Comparison of ENCODE assay signal across 7 mouse cellular contexts in the genomic region with DNA sequence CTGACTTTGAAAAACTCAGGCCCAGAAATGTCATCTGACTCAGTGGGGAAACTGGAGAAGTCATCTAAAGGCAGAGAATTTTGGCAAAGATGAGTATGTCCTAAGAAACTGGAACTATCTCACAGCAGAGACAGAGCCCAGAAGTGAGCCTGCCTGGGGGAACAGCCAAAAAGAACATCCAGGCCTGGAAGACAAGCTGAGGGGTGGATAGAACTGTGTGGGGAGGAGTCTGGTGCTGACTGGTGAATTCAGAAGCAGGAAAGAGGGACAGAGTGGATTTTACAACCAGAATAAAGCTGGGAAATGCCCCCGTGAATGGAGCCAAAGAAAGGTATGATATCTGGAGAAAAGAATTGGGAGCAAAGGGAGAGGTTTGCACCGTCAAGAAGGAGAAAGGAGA. TPM values are rescaled to one million over a fixed set of nuclear protein-coding genes. Genes with fewer than 3 reads are reported as not detected.
DNase-seq lines count a peak whose midpoint lies in the region; ATAC-seq lines count a peak whose summit lies in the region.

Aldh1a1 (plus strand) TSS at position 225 of the 400 bp plus-strand sequence.

- H3K9me3 ChIP-seq in hindbrain, embryonic 11.5 days (ENCODE audit: control insufficient read depth, low read length), result no peaks in the 10 kb centered on the region

- H3K27ac ChIP-seq in hindbrain, embryonic 11.5 days (ENCODE audit: low read depth, low read length), result no peak within 1 kb of the TSS

- H3K4me2 ChIP-seq in hindbrain, embryonic 11.5 days (replicated peaks; ENCODE audit: low read depth, low read length), result no peak within 1 kb of the TSS

- no peaks in the 10 kb centered on the region for H3K4me1 ChIP-seq in hindbrain, embryonic 11.5 days (replicated peaks; ENCODE audit: control insufficient read depth, insufficient read depth, low read length)

- ATAC-seq in megakaryocyte progenitor cell, adult 5-6 weeks (replicated peaks; ENCODE audit: poor library complexity), result no peak
- ATAC-seq in hindbrain, embryonic 11.5 days (ENCODE audit: low FRiP score), result no peak

- no peak within 1 kb of the TSS for H3K4me3 ChIP-seq in hindbrain, embryonic 11.5 days (ENCODE audit: low read depth, low read length)

- H3K27me3 ChIP-seq in hindbrain, embryonic 11.5 days (ENCODE audit: control insufficient read depth, insufficient read depth, low read length), result no peaks in the 10 kb centered on the region

- intact Hi-C loops in gastrocnemius, postnatal 36 days (cut with DNase I), result no loop called here
- intact Hi-C loops in left cerebral cortex, postnatal 14 days (cut with DNase I), result no loop called here

- DNase-seq in adrenal gland, adult (ENCODE audit: inconsistent age in 2 of 2, low spot score in 1 of 2), result peak; percentile 33 to 39
- no peak for DNase-seq in adrenal gland, postnatal 25 days
- peak; percentile 48 to 76 for DNase-seq in gastrocnemius, postnatal 36 days
- peak in 1 of 2 experiments; percentile 29 for DNase-seq in left cerebral cortex, postnatal 14 days (ENCODE audit: low spot score in 2 of 2)
- no peak for DNase-seq in urinary bladder, adult 2 months (ENCODE audit: low spot score)
- no peak for DNase-seq in hindbrain, embryonic 11.5 days (ENCODE audit: low spot score)

- H3K36me3 ChIP-seq in hindbrain, embryonic 11.5 days (ENCODE audit: control insufficient read depth, insufficient read depth, low read length), result no peaks in the 10 kb centered on the region

- H3K9ac ChIP-seq in hindbrain, embryonic 11.5 days (ENCODE audit: low read depth, low read length), result no peak within 1 kb of the TSS

- WGBS in hindbrain, embryonic 11.5 days, result 87% methylated on average over 2 of the region's 2 CpGs

RNA-seq across cellular contexts. Expression of gene Aldh1a1, which starts in this region (rescaled TPM):
- total RNA-seq in adrenal gland, postnatal 25 days (2021), result 372 and 404 TPM in 2 replicates
- total RNA-seq in gastrocnemius, postnatal 36 days (2021), result 10 to 100 TPM; 79.9 to 94.5 TPM
- 10 to 100 TPM; 33.9 to 40.9 TPM for total RNA-seq in left cerebral cortex, postnatal 14 days (2021)
- 51.9 and 56.5 TPM in 2 replicates for polyA plus RNA-seq in urinary bladder, adult 2 months (2012; rRNA removed)
- total RNA-seq in megakaryocyte progenitor cell, adult 5-6 weeks (2015), result 3.5 and 6.3 TPM in 2 replicates
- 11.1 and 17.7 TPM in 2 replicates for total RNA-seq in megakaryocyte progenitor cell, adult 5-6 weeks (2017)
- polyA plus RNA-seq in hindbrain, embryonic 11.5 days (2014; fragmentation: Nextera tagmentation; extraction: Ambion mirVana), result 0.74 and 1.4 TPM in 2 replicates

Comparison
In these comparisons a context has a peak if more than half of its experiments do, and no peak if none do; other contexts are left out.
1. RNA of gene Aldh1a1 (polyA plus RNA-seq): 51.9 to 56.5 TPM in urinary bladder, adult 2 months; 0.74 to 1.4 TPM in hindbrain, embryonic 11.5 days; every median in the first group is over 10 times any median in the second.
2. DNase-seq: peak in adrenal gland, adult (2 of 2) and gastrocnemius, postnatal 36 days (2 of 2); none in adrenal gland, postnatal 25 days (single experiment), urinary bladder, adult 2 months (single experiment) and hindbrain, embryonic 11.5 days (single experiment).